Mouse (Mus musculus): ENCODE data around the gene Angptl2.

GRCm38 (mm10) chr2:33223656-33224358 lies 7.9 kb downstream of the Angptl2 start:
- TF ChIP-seq CTCF (IDR thresholded peaks at IDR 0.05; ENCODE audit: borderline replicate concordance, insufficient read depth, low read depth, low read length) (no peak), POLR2A (IDR thresholded peaks at IDR 0.05; ENCODE audit: borderline replicate concordance, insufficient read depth, low read length) (no peak)

Measured in cerebellum, adult 2 months (tissue).